Mouse (Mus musculus) embryonic fibroblast, embryonic 13.5 days (primary cell): ENCODE measurements at regions not wholly inside any gene's neighbourhood (a gene's known extent, or its start where the extent isn't known, plus 50 kb on each side); places are given as distances from the start of the nearest gene placed in this dataset.

Source experiments
- H3K27ac ChIP-seq: 2 replicates; pipeline ENCODE4 v1.5.1; 2012; ENCODE audit warnings: low read length, control low read depth, inconsistent platforms; ENCODE audit not compliant: insufficient read depth
- H3K4me1 ChIP-seq: 2 replicates; pipeline ENCODE4 v1.6.1; 2011; ENCODE audit warnings: low read length; ENCODE audit not compliant: control insufficient read depth, insufficient read depth
- H3K4me3 ChIP-seq: 2 replicates; pipeline ENCODE4 v1.5.1; 2011; ENCODE audit warnings: mild to moderate bottlenecking, control low read depth, low read length; ENCODE audit not compliant: insufficient read depth
- CTCF ChIP-seq: IDR thresholded peaks from 2 replicates; pipeline ENCODE4 v1.5.1; 2011; ENCODE audit warnings: mild to moderate bottlenecking, control low read depth, low read length, moderate library complexity, borderline replicate concordance; ENCODE audit not compliant: insufficient read depth
- POLR2A ChIP-seq: IDR thresholded peaks from 2 replicates; pipeline ENCODE4 v1.6.1; 2011; ENCODE audit warnings: low read depth, mild to moderate bottlenecking, control low read depth, low read length, moderate library complexity

DNA sequence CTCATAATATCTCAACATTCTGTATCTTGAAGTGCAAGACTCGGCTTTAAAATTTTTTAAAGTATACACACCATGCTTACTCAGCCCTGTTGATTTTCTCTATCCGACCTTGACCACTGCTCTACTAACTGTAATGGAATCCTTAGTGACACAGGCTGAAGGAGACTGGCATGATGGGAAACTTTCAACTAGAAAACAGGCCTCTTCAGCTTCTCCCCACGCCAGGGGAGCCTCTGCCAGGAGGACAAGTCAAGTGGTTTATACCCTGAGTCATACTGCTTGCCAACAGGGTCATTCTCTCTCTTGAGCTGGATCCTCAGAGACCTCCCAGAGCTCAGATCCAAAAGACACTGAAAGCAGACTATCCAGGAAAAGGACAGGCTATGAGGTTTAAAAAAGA is 245.7 kb downstream of the Ptprc start:
- peaks cover 5% of the 10 kb centered on the region for H3K4me1 ChIP-seq
- H3K27ac ChIP-seq: peak overlapping the region; percentile 80; the same call in 1 of the 2 replicates
- TF ChIP-seq POLR2A: no peak
- TF ChIP-seq CTCF: no peak
- H3K4me3 ChIP-seq: no peak overlapping the region

DNA sequence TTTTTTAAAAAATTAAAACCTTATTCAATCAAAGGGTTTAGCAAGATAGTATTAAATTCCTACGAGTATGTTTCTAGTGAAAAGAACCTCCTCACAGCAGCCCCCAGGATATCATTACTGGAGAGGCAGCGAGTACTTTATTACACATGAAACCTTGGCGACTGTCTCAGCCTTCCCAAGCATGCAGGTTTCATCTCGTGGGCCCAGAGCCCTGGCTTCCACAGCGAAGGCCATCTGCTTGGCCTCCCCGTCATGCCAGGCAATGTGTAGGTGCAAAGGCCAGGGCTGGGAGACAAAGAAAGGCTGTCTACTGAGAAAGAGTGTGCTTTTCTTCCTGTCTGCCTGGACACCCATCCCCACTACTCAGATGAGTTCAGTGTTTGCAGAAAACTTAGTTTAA is 247.0 kb downstream of the Ptprc start:
- H3K27ac ChIP-seq: peak overlapping the region; percentile 59
- no peak overlapping the region for H3K4me3 ChIP-seq
- H3K4me1 ChIP-seq: peaks cover 5% of the 10 kb centered on the region
- TF ChIP-seq POLR2A (no peak), CTCF (no peak)

DNA sequence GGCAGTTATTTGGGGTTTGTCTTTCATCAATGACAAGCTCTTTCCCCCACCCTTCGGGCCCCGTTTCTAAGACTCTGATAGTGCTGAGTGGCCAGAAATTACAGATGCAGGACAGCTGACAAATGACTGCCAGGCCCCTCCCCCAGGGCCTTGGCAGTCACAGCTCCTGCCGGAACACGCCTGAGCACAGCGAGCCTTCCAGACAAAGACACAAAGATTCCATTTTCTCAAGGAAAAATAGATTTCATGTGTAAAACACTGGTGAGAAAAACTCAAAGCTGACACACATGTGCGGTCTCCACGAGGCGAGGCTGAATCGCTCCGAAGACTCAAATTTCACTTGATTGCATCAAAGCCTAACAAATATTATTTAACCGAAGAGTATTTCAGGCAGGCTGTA is 247.6 kb downstream of the Ptprc start:
- Histone ChIP-seq H3K4me1 (peaks cover 5% of the 10 kb centered on the region), H3K27ac (peak overlapping the region; percentile 64), H3K4me3 (no peak overlapping the region)
- TF ChIP-seq CTCF (no peak), POLR2A (no peak)

DNA sequence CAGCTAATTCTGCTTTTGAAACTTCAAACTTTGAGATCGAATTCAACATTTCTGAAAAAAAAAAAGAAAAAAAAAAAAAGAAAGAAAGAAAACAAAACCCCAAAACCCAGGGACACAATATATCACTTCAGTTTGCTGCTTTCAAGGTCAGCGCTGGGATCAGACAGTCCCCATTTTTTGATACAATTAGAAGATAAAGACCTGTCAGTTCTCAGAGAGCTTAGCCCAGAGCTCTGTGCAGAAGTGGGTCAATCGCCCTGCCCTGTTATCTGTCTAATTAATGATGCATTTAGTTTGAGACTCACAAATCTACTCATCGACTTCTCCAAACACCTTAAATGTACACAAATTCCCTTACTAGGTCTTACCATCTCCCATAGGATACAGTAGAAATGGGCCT is 249.2 kb downstream of the Ptprc start:
- TF ChIP-seq POLR2A (no peak), CTCF (no peak)
- H3K4me1 ChIP-seq: peaks cover 5% of the 10 kb centered on the region
- H3K27ac ChIP-seq: no peak overlapping the region

DNA sequence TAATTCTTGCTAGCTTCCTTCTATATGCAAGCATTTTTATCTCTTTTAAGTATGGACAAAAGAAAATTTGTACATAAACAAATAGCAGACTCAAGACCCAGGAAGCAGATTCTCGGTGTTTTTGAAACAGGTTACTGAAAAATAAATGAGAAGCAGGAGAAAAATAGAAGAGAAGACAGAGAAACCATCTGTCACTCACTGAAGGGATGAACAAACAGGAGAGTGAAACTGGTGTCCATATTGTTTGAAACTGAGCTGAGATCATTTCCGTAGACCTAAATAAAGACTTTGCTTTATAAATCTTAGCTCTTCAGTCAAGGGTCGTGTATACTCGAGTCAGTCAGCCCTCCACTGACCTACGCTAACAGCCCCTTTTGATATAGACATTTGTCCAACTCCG is 251.4 kb downstream of the Ptprc start:
- no peak overlapping the region; the same call in 1 of the 2 replicates for H3K27ac ChIP-seq
- H3K4me1 ChIP-seq: peaks cover 2% of the 10 kb centered on the region
- no peak overlapping the region for H3K4me3 ChIP-seq
- TF ChIP-seq CTCF: no peak
- TF ChIP-seq POLR2A: no peak

More for the DNA sequence above, 249.2 kb downstream of the Ptprc start:
- H3K4me3 ChIP-seq: no peak overlapping the region

DNA sequence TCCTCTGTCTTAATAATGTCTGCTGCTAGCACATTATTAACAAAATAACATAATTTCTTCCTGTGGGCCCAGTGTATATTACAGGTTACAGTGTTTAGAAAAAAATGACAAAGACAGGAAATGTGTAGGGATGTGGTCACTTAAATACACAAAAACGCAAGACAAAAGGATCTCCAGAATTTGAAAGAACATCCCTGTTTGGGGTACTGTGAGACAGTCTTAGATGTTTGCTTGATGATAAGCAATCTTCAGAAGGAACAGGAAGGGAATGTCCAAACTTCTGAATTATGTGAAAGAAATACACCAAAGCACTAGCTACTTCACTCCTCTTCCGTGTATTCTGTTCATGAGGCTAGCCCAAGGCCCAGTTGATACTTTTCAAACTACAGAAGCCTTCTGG is 251.8 kb downstream of the Ptprc start:
- TF ChIP-seq CTCF (no peak), POLR2A (no peak)
- H3K27ac ChIP-seq: no peak overlapping the region; the same call in 1 of the 2 replicates

DNA sequence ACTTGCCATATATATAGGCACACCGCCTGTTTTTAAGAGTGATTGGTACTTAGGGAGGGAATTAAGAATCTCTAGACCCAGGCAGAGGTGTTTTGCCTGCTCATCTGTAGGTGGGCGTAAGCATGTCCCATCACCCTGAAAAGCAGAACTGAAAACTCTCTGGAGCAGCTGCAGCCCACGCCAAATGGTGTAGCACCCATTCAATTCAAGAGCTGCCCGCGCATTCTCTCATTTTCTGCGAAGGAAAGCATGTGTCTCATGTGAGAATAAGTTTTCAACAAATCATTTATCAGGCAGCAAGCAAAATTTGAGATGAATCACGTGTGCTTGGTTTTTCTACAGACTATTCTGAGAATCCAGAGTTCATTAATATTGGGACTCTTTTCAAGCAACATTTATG is 252.7 kb downstream of the Ptprc start:
- TF ChIP-seq CTCF (no peak), POLR2A (no peak)
- Histone ChIP-seq H3K4me3 (no peak overlapping the region), H3K27ac (no peak overlapping the region), H3K4me1 (no peaks in the 10 kb centered on the region; the same call in 1 of the 2 replicates)

More for the DNA sequence above, 251.8 kb downstream of the Ptprc start:
- H3K4me1 ChIP-seq: peaks cover 2% of the 10 kb centered on the region
- H3K4me3 ChIP-seq: no peak overlapping the region

DNA sequence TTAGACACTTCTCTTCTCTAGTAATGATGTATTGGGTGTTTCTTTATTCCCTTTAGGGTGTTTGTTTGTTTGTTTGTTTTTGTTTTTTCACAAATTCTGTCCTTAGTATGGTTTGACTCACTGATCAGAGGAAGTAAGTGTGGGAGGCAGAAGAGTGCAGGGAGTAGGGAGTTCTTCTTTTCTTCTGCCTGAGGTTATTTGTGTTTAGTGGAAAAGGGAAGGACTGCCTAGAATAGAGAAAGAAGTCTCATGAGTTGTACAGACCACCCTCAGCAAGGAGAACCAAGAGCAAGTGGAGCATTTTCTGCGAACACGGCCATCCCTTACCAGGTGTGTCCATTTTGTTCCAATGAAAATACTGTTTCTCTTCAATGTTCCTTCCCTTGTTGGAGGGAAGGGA is 253.9 kb downstream of the Ptprc start:
- Histone ChIP-seq H3K27ac (no peak overlapping the region), H3K4me1 (no peaks in the 10 kb centered on the region; the same call in 1 of the 2 replicates), H3K4me3 (no peak overlapping the region)
- TF ChIP-seq CTCF (no peak), POLR2A (no peak)

DNA sequence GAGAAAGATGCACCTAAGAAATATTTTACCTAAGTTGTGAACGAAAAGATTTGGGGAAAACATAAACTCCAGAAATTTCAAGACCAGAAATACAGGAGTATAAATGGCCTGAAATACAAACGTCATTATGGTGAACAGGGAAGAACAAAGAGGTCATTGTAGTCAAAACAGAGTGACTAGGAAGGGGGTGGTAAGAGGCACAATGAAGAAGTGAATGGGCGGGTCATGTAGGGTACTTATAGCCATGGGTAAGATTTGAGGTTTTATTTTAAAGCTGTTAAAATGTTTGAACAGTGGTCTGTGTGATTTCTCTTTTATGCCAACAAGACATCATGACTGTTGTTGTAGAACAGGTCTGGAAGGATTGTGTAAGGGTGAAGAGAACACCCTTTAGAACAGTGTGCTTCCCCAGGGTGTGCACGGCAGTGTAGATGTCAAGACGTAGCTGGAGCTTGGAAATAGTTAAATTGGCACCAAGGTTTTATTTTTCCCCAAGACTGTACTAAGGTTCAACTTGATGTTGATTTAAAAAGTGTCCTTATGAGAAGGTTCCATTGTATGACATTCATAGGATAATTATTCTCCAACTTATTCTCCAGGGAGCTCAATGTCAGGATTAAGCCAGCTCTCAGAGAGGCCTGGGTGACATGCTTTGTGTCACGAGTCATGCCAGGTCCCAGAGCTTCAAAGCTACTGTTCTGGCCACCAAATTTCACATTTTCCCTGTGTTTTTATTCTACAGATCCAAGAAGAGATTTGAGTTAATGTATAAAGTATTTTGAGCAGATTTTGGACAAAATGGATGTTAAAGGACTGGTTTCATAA is 255.6 kb downstream of the Ptprc start:
- H3K4me1 ChIP-seq: no peaks in the 10 kb centered on the region; the same call in 1 of the 2 replicates
- H3K4me3 ChIP-seq: no peak overlapping the region
- H3K27ac ChIP-seq: no peak overlapping the region
- TF ChIP-seq CTCF (no peak), POLR2A (no peak)

DNA sequence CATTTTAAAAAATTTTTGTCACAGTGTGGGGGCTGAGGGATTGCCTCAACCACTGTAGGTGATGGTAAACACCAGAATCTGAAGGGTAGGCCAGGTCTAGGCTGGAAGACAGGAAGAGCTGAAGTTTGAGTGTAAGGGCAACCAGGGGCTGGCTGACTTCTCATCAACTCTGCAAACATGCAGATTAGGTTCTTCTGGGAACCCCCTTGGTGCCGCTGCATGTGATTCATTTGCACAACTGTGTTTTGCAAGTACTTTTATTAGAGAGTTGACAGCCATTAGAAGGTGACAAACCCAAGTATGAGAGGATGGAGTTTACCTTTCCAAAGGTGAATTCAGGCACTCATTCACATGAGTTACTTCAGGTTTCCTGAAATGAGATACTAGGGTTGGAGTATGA is 258.1 kb downstream of the Ptprc start:
- Histone ChIP-seq H3K27ac (no peak overlapping the region), H3K4me3 (no peak overlapping the region), H3K4me1 (no peaks in the 10 kb centered on the region)
- TF ChIP-seq CTCF: no peak

DNA sequence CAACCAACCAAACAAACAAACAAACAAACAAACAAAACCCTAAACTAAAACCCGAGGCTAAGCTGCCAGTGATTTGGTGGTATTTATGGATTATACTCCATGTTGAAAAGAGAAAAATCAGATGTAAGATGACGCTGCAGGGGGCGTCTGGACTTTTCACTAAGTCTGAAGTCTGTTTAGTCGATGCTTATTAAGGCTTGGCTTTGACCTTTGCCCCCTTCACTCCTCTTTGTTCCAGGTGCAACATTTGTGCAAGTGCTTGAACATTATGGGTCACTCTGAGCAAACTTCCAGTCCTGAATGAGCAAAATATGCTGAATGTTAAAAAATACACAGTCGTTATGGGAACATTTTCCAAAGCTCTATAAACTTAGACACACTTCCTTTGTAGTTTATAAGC is 268.6 kb downstream of the Ptprc start:
- Histone ChIP-seq H3K4me3 (no peak overlapping the region), H3K27ac (no peak overlapping the region), H3K4me1 (peaks cover 3% of the 10 kb centered on the region; the same call in 1 of the 2 replicates)
- TF ChIP-seq CTCF (no peak), POLR2A (no peak)

DNA sequence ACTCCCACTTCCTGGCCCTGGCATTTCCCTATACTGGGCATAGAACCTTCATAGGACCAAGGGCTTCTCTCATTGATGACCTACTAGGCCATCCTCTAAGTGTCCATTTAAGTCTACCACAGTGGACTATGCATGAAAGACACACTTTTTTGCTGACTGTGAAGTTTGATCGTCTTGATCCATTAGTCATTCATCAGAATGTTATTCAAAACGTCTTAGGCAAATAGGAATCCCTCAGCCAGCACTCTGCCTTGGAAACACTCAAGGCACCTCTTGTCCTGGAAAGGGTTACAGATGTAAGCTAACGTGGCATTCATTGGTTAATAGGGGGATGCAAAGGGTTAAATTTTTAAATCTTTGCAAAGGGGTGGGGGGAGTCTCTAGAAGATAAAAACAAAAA is 269.0 kb downstream of the Ptprc start:
- Histone ChIP-seq H3K4me1 (peaks cover 3% of the 10 kb centered on the region; the same call in 1 of the 2 replicates), H3K4me3 (no peak overlapping the region), H3K27ac (no peak overlapping the region)
- TF ChIP-seq CTCF (no peak), POLR2A (no peak)
